Mouse (Mus musculus) T-helper 2 cell (primary cell): ENCODE results near the gene Hpcal1.
"Not testable (repeated sequence)": the region's sequence is repeated elsewhere in the genome, so short reads cannot be mapped to it uniquely, and the experiment has no call there.

Experiments
- in situ Hi-C: fragments of 300-600 bp; cut with MboI, MseI; formaldehyde crosslinking; loops from one replicate; pipeline ENCODE4 v1.15.1; 2025; ENCODE audit warnings: high pct_unique_total_duplicates

Gene Hpcal1

GRCm38 (mm10) chr12:17770538-17770937 lies 79.9 kb downstream of the Hpcal1 start:
- in situ Hi-C loops = no loop called here

- in situ Hi-C loops = not testable (repeated sequence)
Observed at GRCm38 (mm10) chr12:17773721-17774120, 83.1 kb downstream of the Hpcal1 start.

- in situ Hi-C loops = loop anchor here (25.0 kb wide), 1 partner anchor 413 kb away; no protein-coding TSS in a partner anchor
Observed at GRCm38 (mm10) chr12:17774842-17775241, 84.2 kb downstream of the Hpcal1 start.

DNA sequence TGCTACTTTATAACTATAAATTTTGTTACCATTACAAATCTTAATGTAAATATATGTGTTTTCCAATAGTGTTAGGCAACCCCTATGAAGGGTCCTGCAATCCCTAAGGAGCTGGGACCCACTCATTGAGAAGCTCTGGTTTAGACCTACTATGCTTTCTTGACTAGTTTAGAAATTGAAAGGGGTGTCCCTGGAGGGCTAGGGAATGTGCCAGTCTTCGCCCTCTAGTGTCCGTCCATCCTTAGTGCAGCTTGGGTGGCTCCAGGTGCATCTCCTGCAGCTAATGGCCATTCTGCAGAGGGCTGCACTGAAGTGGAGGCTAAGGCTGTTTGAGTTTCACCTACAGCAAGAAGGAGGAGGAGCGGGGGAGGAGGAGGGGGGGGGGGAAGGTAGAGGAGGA lies 87.7 kb downstream of the Hpcal1 start:
- in situ Hi-C loops = loop anchor here (25.0 kb wide), 1 partner anchor 416 kb away; no protein-coding TSS in a partner anchor

DNA sequence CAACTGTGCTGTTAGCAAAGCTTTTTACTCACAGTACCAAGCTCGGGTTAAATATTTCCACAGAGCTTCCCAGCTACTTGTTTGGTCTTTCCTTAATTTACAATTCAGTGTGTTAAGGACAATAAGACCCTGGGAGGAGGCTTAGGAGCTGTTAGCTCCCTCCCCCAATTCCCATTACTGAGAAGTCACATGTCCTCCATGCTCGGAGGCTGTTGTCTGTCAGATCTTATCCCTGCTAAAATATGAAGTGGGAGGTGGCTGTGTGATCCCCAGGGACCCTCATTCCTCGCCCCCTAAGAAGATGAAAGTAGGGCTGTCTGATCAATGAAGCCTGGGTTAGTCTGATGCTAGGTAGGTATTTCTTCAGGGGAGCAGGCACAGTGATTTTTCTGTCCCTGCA lies 88.4 kb downstream of the Hpcal1 start:
- in situ Hi-C loops = loop anchor here (25.0 kb wide), 1 partner anchor 417 kb away; no protein-coding TSS in a partner anchor

DNA sequence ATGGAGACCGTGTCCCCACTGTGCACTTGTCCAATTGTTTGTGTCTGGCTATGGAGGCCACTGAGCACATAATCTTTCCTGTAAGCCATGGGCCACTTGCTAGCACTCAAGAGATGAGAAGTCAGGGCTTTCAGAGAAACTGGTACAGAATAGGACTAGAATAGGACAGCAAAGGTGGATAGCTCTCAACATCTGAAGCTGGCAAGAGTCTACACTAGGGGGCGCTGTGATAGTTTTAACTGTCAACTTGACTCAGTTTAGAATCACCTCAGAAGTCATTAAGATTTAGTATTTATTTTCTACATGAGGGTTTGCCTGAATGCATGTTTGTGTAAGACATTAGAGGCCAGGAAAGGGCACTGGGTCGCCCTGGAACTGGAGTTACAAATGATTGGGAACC lies 98.8 kb downstream of the Hpcal1 start:
- in situ Hi-C loops = loop anchor here (10.0 to 25.0 kb wide), 2 partner anchors 115 to 427 kb away; no protein-coding TSS in a partner anchor

DNA sequence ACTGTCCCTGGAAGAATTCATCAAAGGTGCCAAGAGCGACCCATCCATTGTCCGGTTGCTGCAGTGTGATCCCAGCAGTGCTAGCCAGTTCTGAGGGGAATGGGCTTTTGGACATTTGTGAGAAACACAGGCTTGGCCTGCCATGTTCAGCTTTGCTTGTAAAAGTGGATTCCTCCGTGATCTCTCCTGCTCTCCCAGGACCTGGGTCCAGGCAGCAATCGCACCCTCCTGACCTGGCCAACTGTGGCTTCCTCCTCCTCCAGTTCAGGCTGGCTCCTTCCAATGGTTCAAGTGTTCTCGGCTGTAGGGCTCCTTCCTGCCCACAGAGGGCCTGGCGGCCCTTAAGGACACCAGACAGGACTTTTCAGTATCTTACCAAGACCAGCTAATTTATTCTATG lies 100.5 kb downstream of the Hpcal1 start:
- in situ Hi-C loops = loop anchor here (5.0 to 25.0 kb wide), 2 partner anchors 99 to 429 kb away; partner anchors contain the start of gene Hpcal1

GRCm38 (mm10) chr12:17792756-17793155 lies 102.1 kb downstream of the Hpcal1 start:
- in situ Hi-C loops = loop anchor here (5.0 to 25.0 kb wide), 2 partner anchors 100 to 430 kb away; partner anchors contain the start of gene Hpcal1

GRCm38 (mm10) chr12:17795660-17796278 lies 105.1 kb downstream of the Hpcal1 start:
- in situ Hi-C loops = loop anchor here (25.0 kb wide), 1 partner anchor 433 kb away; no protein-coding TSS in a partner anchor

GRCm38 (mm10) chr12:17798261-17798660 lies 107.6 kb downstream of the Hpcal1 start:
- in situ Hi-C loops = loop anchor here (25.0 kb wide), 1 partner anchor 436 kb away; no protein-coding TSS in a partner anchor

DNA sequence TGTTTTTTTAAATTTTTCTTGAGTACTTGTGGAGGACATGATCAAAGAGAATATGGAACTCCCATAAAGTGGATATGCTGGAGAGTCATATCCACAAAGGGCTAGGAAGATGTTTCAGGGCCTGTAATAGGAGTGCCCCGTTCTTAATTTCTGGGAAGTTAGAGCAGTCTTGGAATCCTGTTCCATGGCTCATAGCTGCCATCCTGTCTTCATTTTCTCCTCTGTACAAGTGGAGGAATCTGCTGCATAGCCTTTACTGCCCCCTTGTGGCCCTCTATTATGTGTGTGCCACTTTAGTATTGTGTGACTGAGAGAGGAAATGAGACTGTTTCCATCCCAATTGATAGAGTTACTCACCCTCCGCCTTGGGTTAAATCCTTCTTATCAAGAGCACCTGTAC lies 117.9 kb downstream of the Hpcal1 start:
- in situ Hi-C loops = loop anchor here (5.0 kb wide), 1 partner anchor 256 kb away; no protein-coding TSS in a partner anchor

DNA sequence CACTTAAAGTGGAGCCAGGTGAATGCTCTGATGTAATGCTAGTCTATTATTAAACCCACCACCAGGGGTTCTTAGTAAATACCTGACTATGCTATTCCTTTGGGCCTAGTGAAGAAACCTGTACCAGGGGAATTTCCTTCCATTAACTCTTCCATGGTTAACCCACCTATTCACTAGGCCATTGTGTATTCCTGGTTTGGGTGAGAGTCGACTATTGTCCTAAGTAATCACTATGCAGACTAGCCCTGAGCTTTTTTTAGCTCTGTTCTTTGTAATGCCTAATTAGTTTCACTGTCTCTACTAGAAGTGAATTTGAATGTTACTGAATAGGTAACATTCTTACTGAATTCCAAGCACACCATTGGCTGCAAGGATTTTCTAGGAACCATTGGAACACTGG lies 144.6 kb downstream of the Hpcal1 start:
- in situ Hi-C loops = not testable (repeated sequence)
